Mouse (Mus musculus) MEL (cell line): ENCODE measurements at regions not wholly inside any gene's neighbourhood (a gene's known extent, or its start where the extent isn't known, plus 50 kb on each side); places are given as distances from the start of the nearest gene placed in this dataset.

Source experiments
- DNase-seq: peaks from one replicate; pipeline ENCODE4 v3.0.0; 2011; ENCODE audit warnings: low read depth, low spot score
- H3K27ac ChIP-seq: 2 replicates; pipeline ENCODE4 v1.5.1; 2012; ENCODE audit warnings: low read depth, mild to moderate bottlenecking, control low read depth, low read length, moderate library complexity; ENCODE audit not compliant: control insufficient read depth
- H3K27me3 ChIP-seq, 2 experiments: fragments of 150-350 bp in 1 of 2; sonication (generic) in 1 of 2; 2 replicates each; pipeline ENCODE4 v1.6.1; 2012; ENCODE audit warnings: low read length in 2 of 2, mild to moderate bottlenecking in 2 of 2, improper control_type of control experiment in 1 of 2, moderate library complexity in 1 of 2; ENCODE audit not compliant: insufficient read depth in 2 of 2, control insufficient read depth in 1 of 2
- H3K36me3 ChIP-seq, 2 experiments: 2 replicates each; pipeline ENCODE4 v1.6.1; 2012 to 2014; ENCODE audit warnings: low read length in 2 of 2, improper control_type of control experiment in 1 of 2, inconsistent platforms in 1 of 2, mild to moderate bottlenecking in 1 of 2; ENCODE audit not compliant: insufficient read depth in 2 of 2, control insufficient read depth in 1 of 2
- H3K4me1 ChIP-seq, 2 experiments: fragments of 150-350 bp in 1 of 2; sonication (generic) in 1 of 2; 2 replicates each; pipeline ENCODE4 v1.6.1; 2012; ENCODE audit warnings: low read length in 2 of 2, improper control_type of control experiment in 1 of 2, mild to moderate bottlenecking in 1 of 2; ENCODE audit not compliant: insufficient read depth in 2 of 2, control insufficient read depth in 1 of 2
- H3K4me3 ChIP-seq, 2 experiments: fragments of 150-350 bp in 1 of 2; sonication (generic) in 1 of 2; 2 replicates each; pipeline ENCODE4 v1.5.1; 2012; ENCODE audit warnings: low read depth in 2 of 2, low read length in 2 of 2, mild to moderate bottlenecking in 2 of 2, moderate library complexity in 2 of 2, control low read depth in 1 of 2, improper control_type of control experiment in 1 of 2; ENCODE audit not compliant: control insufficient read depth in 1 of 2, insufficient read depth in 1 of 2
- H3K79me2 ChIP-seq: 2 replicates; pipeline ENCODE4 v1.6.1; 2012; ENCODE audit warnings: mild to moderate bottlenecking, low read length, moderate library complexity; ENCODE audit not compliant: control insufficient read depth, poor library complexity, insufficient read depth
- H3K9ac ChIP-seq: 2 replicates; pipeline ENCODE4 v1.6.1; 2012; ENCODE audit warnings: low read depth, mild to moderate bottlenecking, control low read depth, low read length, moderate library complexity; ENCODE audit not compliant: control insufficient read depth, poor library complexity, severe bottlenecking
- H3K9me3 ChIP-seq: fragments of 150-350 bp; sonication (generic); replicated peaks from 2 replicates; pipeline ENCODE4 v1.6.1; 2012; ENCODE audit warnings: mild to moderate bottlenecking, low read length, improper control_type of control experiment, moderate library complexity; ENCODE audit not compliant: insufficient read depth
- CHD1 ChIP-seq: IDR thresholded peaks from 2 replicates; pipeline ENCODE4 v1.6.1; 2012; ENCODE audit warnings: low read depth, mild to moderate bottlenecking, inconsistent platforms, low read length, improper control_type of control experiment
- E2F4 ChIP-seq: IDR thresholded peaks from 2 replicates; pipeline ENCODE4 v1.6.1; 2011; ENCODE audit warnings: low read depth, low read length, improper control_type of control experiment, borderline replicate concordance
- ELF1 ChIP-seq: IDR thresholded peaks from 2 replicates; pipeline ENCODE4 v1.6.1; 2014; ENCODE audit warnings: low read depth, mild to moderate bottlenecking, inconsistent platforms, low read length, improper control_type of control experiment, moderate library complexity
- EP300 ChIP-seq, 2 experiments: IDR thresholded peaks; 2 replicates each; pipeline ENCODE4 v1.6.1; 2011; ENCODE audit warnings: improper control_type of control experiment in 2 of 2, low read length in 2 of 2, low read depth in 1 of 2, mild to moderate bottlenecking in 1 of 2
- ETS1 ChIP-seq: IDR thresholded peaks from 2 replicates; pipeline ENCODE4 v1.6.1; 2012; ENCODE audit warnings: low read depth, mild to moderate bottlenecking, inconsistent platforms, low read length, improper control_type of control experiment, moderate library complexity
- GATA1 ChIP-seq: IDR thresholded peaks from 2 replicates; pipeline ENCODE4 v1.6.1; 2011; ENCODE audit warnings: low read depth, low read length, improper control_type of control experiment
- JUND ChIP-seq: IDR thresholded peaks from 2 replicates; pipeline ENCODE4 v1.6.1; 2011; ENCODE audit warnings: low read depth, mild to moderate bottlenecking, improper control_type of control experiment, low read length
- MAFK ChIP-seq: IDR thresholded peaks from 2 replicates; pipeline ENCODE4 v1.6.1; 2011; ENCODE audit warnings: low read depth, mild to moderate bottlenecking, low read length, improper control_type of control experiment, borderline replicate concordance
- MYB ChIP-seq: IDR thresholded peaks from 2 replicates; pipeline ENCODE4 v1.6.1; 2011; ENCODE audit warnings: mild to moderate bottlenecking, low read depth, low read length, improper control_type of control experiment
- POLR2AphosphoS5 ChIP-seq: IDR thresholded peaks from 2 replicates; pipeline ENCODE4 v1.6.1; 2012; ENCODE audit warnings: low read depth, borderline replicate concordance, mild to moderate bottlenecking, inconsistent platforms, low read length, moderate library complexity, mixed read lengths
- SIN3A ChIP-seq: IDR thresholded peaks from 2 replicates; pipeline ENCODE4 v1.6.1; 2012; ENCODE audit warnings: low read length, improper control_type of control experiment, inconsistent platforms
- SMC3 ChIP-seq: IDR thresholded peaks from 2 replicates; pipeline ENCODE4 v1.6.1; 2011; ENCODE audit warnings: low read depth, low read length, improper control_type of control experiment
- TAL1 ChIP-seq: IDR thresholded peaks from 2 replicates; pipeline ENCODE4 v1.6.1; 2012; ENCODE audit warnings: mild to moderate bottlenecking, inconsistent platforms, low read length, moderate library complexity, mixed read lengths
- TCF12 ChIP-seq: IDR thresholded peaks from 2 replicates; pipeline ENCODE4 v1.6.1; 2014; ENCODE audit warnings: low read depth, mild to moderate bottlenecking, inconsistent platforms, low read length, improper control_type of control experiment, moderate library complexity
- UBTF ChIP-seq: IDR thresholded peaks from 2 replicates; pipeline ENCODE4 v1.6.1; 2012; ENCODE audit warnings: low read depth, mild to moderate bottlenecking, inconsistent platforms, low read length, improper control_type of control experiment, moderate library complexity, borderline replicate concordance; ENCODE audit not compliant: insufficient read depth
- ZC3H11A ChIP-seq: IDR thresholded peaks from 2 replicates; pipeline ENCODE4 v1.6.1; 2012; ENCODE audit warnings: low read depth, mild to moderate bottlenecking, inconsistent platforms, low read length, improper control_type of control experiment

GRCm38 (mm10) chr14:113112320-113112719, 202.1 kb upstream of the Tpm3-rs7 start (continued):
- no peak for TF ChIP-seq ELF1
- TF ChIP-seq, all 39 proteins: peak for 6

- peak; percentile 16 for DNase-seq
- Histone ChIP-seq H3K4me3 (no peak overlapping the region), H3K27me3 (no peaks in the 10 kb centered on the region), H3K79me2 (no peaks in the 10 kb centered on the region), H3K27ac (no peak overlapping the region)
- TF ChIP-seq SIN3A = no peak
- no peak for TF ChIP-seq CHD1
- no peak for TF ChIP-seq JUND
- no peak for TF ChIP-seq UBTF
- peak; percentile 67; the same call in 1 of the 2 replicates for TF ChIP-seq TCF12
- no peak for TF ChIP-seq MAFK
- no peak for TF ChIP-seq ZC3H11A
- TF ChIP-seq SMC3 = no peak
- TF ChIP-seq GATA1 = peak; percentile 37; the same call in 1 of the 2 replicates
- no peak for TF ChIP-seq ETS1
- TF ChIP-seq TAL1 = no peak
- TF ChIP-seq EP300 (IDR thresholded peaks at IDR 0.05; ENCODE audit: low read depth in 1 of 2, low read length in 2 of 2) = peak; percentile 57 to 66; a peak in 2 of 4 replicates
- TF ChIP-seq, all 39 proteins: peak for 3
- Histone ChIP-seq H3K9me3 (no peaks in the 10 kb centered on the region), H3K9ac (no peak overlapping the region), H3K36me3 (peaks cover 0 to 2% of the 10 kb centered on the region in 2 experiments; a peak in 1 of 4 replicates), H3K4me1 (no peaks in the 10 kb centered on the region)
Measured at GRCm38 (mm10) chr14:113138823-113139222, 175.6 kb upstream of the Tpm3-rs7 start.

DNA sequence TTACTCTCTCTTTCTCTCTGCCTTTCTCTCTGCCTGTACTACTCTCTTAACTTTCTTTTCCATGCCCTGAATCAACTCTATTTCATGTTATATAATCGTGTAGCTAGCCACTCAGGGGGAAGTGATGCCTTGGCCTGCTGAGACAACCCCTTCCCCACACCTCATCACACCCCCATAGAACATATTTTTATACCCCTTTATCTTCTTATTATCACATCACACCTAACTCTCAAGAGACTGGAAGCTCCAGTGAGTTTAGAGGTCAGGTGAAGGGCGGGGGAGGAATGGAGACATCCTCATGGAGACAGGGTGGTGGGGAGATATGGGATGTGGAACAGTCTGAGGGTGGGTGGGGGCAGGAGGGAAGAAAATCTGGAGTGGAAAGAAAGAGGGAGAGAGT, 145.8 kb upstream of the Tpm3-rs7 start:
- H3K4me1 ChIP-seq = no peaks in the 10 kb centered on the region; a peak in 1 of 4 replicates
- H3K36me3 ChIP-seq = no peaks in the 10 kb centered on the region; a peak in 1 of 4 replicates
- H3K4me3 ChIP-seq = no peak overlapping the region
- no peaks in the 10 kb centered on the region for H3K27me3 ChIP-seq
- H3K9me3 ChIP-seq = no peaks in the 10 kb centered on the region
- DNase-seq = no peak
- H3K9ac ChIP-seq = no peak overlapping the region
- TF ChIP-seq CHD1 (no peak), E2F4 (no peak), POLR2AphosphoS5 (no peak), MYB (no peak)
- H3K79me2 ChIP-seq = no peaks in the 10 kb centered on the region
- no peak overlapping the region for H3K27ac ChIP-seq
